Mouse (Mus musculus): ENCODE measurements around the gene Npcd. TPM values are rescaled to one million over a fixed set of nuclear protein-coding genes. Genes with fewer than 3 reads are reported as not detected.

The Npcd gene
- total and polyA plus RNA-seq, 3 experiments: not detected

GRCm38 (mm10) chr15:79764539-79765267 is 69.3 kb downstream of the Npcd start:
- Histone ChIP-seq H3K4me1 (ENCODE audit: insufficient read depth, low read depth, low read length) (peaks cover 6% of the 10 kb centered on the region; the same call in 1 of the 2 replicates), H3K27me3 (ENCODE audit: insufficient read depth, low read length) (no peaks in the 10 kb centered on the region), H3K36me3 (replicated peaks) (peaks cover 63% of the 10 kb centered on the region), H3K4me3 (ENCODE audit: low read depth, low read length) (no peak overlapping the region), H3K9me3 (replicated peaks) (no peaks in the 10 kb centered on the region)
- TF ChIP-seq POLR2AphosphoS5 (IDR thresholded peaks at IDR 0.05; ENCODE audit: insufficient replicate concordance, low read depth, low read length) (no peak), GATA1 (IDR thresholded peaks at IDR 0.05; ENCODE audit: borderline replicate concordance, low read length) (no peak), TAL1 (conservative IDR thresholded peaks at IDR 0.05; ENCODE audit: low read depth, low read length) (no peak), GATA2 (IDR thresholded peaks at IDR 0.05; ENCODE audit: borderline replicate concordance, low read depth, low read length) (no peak), CTCF (IDR thresholded peaks at IDR 0.05; ENCODE audit: low read depth, low read length) (no peak)
- no peak for DNase-seq (ENCODE audit: low spot score)
- no peak for ATAC-seq (ENCODE audit: extremely low read depth, insufficient number of reproducible peaks, low FRiP score, poor library complexity, severe bottlenecking)

DNA sequence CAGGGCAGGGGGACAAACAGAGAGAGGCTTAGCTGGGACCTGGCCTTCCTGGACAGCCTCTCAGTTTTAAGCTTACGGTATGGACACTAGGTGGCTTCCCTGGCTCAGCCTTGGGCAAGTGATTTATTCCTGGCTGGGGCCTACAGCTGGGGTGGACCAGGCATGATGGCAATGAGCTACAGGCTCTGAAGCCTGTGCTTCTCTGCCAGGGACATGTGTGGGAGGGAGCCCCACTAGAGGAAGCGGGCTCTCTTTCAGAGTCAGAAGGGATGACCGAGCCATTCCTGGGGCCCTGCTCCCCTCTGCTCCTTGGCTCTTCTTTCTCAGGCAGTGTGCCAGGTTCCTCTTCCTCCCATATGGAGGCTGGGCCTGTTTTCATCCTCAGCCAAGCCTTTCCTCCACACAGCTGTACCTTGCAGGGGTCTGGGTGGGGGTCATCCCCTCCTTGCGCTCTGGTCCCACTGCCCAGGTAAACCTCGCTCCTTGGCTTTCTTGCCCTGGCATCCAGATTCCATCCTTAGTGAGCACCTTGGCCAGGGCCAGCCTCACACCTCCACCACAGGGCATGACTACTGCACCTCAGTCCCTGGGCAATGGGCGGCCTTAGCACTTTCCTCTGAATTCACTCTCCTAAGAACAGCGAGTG is 70.3 kb downstream of the Npcd start:
- no peak overlapping the region for H3K4me3 ChIP-seq (ENCODE audit: low read depth, low read length)
- TF ChIP-seq TAL1 (conservative IDR thresholded peaks at IDR 0.05; ENCODE audit: low read depth, low read length): no peak
- peaks cover 60% of the 10 kb centered on the region for H3K36me3 ChIP-seq (replicated peaks)
- DNase-seq (ENCODE audit: low spot score): no peak
- no peak for ATAC-seq (ENCODE audit: extremely low read depth, insufficient number of reproducible peaks, low FRiP score, poor library complexity, severe bottlenecking)
- no peaks in the 10 kb centered on the region for H3K9me3 ChIP-seq (replicated peaks)
- no peaks in the 10 kb centered on the region for H3K27me3 ChIP-seq (ENCODE audit: insufficient read depth, low read length)
- H3K4me1 ChIP-seq (ENCODE audit: insufficient read depth, low read depth, low read length): peaks cover 6% of the 10 kb centered on the region; the same call in 1 of the 2 replicates

GRCm38 (mm10) chr15:79763001-79763400 is 71.0 kb downstream of the Npcd start:
- Histone ChIP-seq H3K36me3 (replicated peaks) (peaks cover 57% of the 10 kb centered on the region), H3K27me3 (ENCODE audit: insufficient read depth, low read length) (no peaks in the 10 kb centered on the region), H3K4me3 (ENCODE audit: low read depth, low read length) (no peak overlapping the region), H3K4me1 (ENCODE audit: insufficient read depth, low read depth, low read length) (no peaks in the 10 kb centered on the region), H3K9me3 (replicated peaks) (no peaks in the 10 kb centered on the region)
- no peak for DNase-seq (ENCODE audit: low spot score)
- no peak for ATAC-seq (ENCODE audit: extremely low read depth, insufficient number of reproducible peaks, low FRiP score, poor library complexity, severe bottlenecking)
- no peak for TF ChIP-seq TAL1 (conservative IDR thresholded peaks at IDR 0.05; ENCODE audit: low read depth, low read length)
- no peak for TF ChIP-seq CTCF (IDR thresholded peaks at IDR 0.05; ENCODE audit: low read depth, low read length)
- TF ChIP-seq GATA1 (IDR thresholded peaks at IDR 0.05; ENCODE audit: borderline replicate concordance, low read length): no peak
- TF ChIP-seq GATA2 (IDR thresholded peaks at IDR 0.05; ENCODE audit: borderline replicate concordance, low read depth, low read length): no peak
- TF ChIP-seq POLR2AphosphoS5 (IDR thresholded peaks at IDR 0.05; ENCODE audit: insufficient replicate concordance, low read depth, low read length): no peak

- ATAC-seq (ENCODE audit: extremely low read depth, insufficient number of reproducible peaks, low FRiP score, poor library complexity, severe bottlenecking): no peak
- H3K4me3 ChIP-seq (ENCODE audit: low read depth, low read length): no peak overlapping the region
Measured at GRCm38 (mm10) chr15:79760956-79761355, 73.1 kb downstream of the Npcd start.

DNA sequence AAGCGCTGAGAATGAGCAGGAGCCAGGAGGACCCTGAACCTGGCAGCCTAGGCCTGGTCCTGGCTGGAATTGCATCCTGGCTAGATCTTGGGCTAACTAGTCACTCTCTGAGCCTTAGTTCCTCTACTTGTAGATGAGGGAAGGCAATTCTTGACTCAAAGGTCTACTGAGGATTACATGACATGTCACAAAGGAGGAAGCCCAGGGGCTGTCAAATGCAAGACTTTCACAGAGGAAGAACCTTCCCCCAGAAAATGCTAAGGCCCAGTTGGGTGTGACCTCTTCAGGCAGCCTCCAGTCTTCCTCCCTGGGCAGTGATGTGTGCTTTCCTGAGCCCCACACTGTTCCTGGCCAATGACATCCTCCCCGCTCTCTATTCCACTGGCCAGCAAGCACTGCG is 76.9 kb downstream of the Npcd start:
- peaks cover 13% of the 10 kb centered on the region for H3K36me3 ChIP-seq (replicated peaks)
- DNase-seq (ENCODE audit: low spot score): no peak
- no peak for ATAC-seq (ENCODE audit: extremely low read depth, insufficient number of reproducible peaks, low FRiP score, poor library complexity, severe bottlenecking)

More at GRCm38 (mm10) chr15:79760956-79761355, 73.1 kb downstream of the Npcd start:
- H3K4me1 ChIP-seq (ENCODE audit: insufficient read depth, low read depth, low read length): no peaks in the 10 kb centered on the region
- no peak for DNase-seq (ENCODE audit: low spot score)
- H3K27me3 ChIP-seq (ENCODE audit: insufficient read depth, low read length): peaks cover 9% of the 10 kb centered on the region; the same call in 1 of the 2 replicates
- no peaks in the 10 kb centered on the region for H3K9me3 ChIP-seq (replicated peaks)
- no peak for TF ChIP-seq GATA2 (IDR thresholded peaks at IDR 0.05; ENCODE audit: borderline replicate concordance, low read depth, low read length)
- no peak for TF ChIP-seq GATA1 (IDR thresholded peaks at IDR 0.05; ENCODE audit: borderline replicate concordance, low read length)
- TF ChIP-seq CTCF (IDR thresholded peaks at IDR 0.05; ENCODE audit: low read depth, low read length): no peak
- no peak for TF ChIP-seq TAL1 (conservative IDR thresholded peaks at IDR 0.05; ENCODE audit: low read depth, low read length)
- TF ChIP-seq POLR2AphosphoS5 (IDR thresholded peaks at IDR 0.05; ENCODE audit: insufficient replicate concordance, low read depth, low read length): no peak
- peaks cover 48% of the 10 kb centered on the region for H3K36me3 ChIP-seq (replicated peaks)

DNA sequence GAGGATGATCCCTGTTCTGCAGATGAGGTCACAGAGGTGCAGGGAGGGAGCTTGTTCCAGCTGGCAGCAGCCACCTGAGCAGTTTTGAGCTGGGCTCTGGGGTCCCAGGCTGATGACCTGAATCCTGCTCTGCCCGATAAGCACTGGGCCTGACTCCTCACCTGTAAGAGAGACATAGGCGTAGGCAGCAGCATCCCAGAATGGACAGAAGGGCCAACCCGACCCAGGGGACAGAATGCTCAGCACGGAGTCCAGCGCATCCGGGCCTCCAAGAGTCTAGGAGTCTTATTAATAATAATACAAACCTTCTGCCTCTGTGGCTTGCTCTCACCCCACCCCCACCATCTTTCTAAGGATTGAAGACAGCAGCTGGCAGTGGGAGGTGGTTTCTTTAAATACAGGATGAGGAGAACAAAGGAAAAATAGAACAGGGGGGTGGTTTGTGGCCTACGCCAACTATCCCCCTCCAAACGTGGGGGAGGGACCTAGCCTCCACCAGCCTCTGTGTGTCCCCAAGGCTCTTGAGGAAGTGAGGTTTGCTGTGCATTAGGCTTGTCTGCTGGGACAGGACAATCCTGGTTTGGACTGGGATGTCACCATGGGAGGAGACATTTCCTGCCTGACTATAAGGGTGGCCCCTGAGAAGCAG is 77.9 kb downstream of the Npcd start:
- Histone ChIP-seq H3K9me3 (replicated peaks) (no peaks in the 10 kb centered on the region), H3K4me3 (ENCODE audit: low read depth, low read length) (no peak overlapping the region), H3K27me3 (ENCODE audit: insufficient read depth, low read length) (peaks cover 39% of the 10 kb centered on the region), H3K36me3 (replicated peaks) (peaks cover 5% of the 10 kb centered on the region), H3K4me1 (ENCODE audit: insufficient read depth, low read depth, low read length) (0 out of 2 replicates have a peak, but pooled peaks cover 9% of the 10 kb centered on the region)
- ATAC-seq (ENCODE audit: extremely low read depth, insufficient number of reproducible peaks, low FRiP score, poor library complexity, severe bottlenecking) (no peak), DNase-seq (ENCODE audit: low spot score) (no peak)
- TF ChIP-seq GATA1 (IDR thresholded peaks at IDR 0.05; ENCODE audit: borderline replicate concordance, low read length): no peak
- no peak for TF ChIP-seq CTCF (IDR thresholded peaks at IDR 0.05; ENCODE audit: low read depth, low read length)
- TF ChIP-seq TAL1 (conservative IDR thresholded peaks at IDR 0.05; ENCODE audit: low read depth, low read length): no peak
- no peak for TF ChIP-seq POLR2AphosphoS5 (IDR thresholded peaks at IDR 0.05; ENCODE audit: insufficient replicate concordance, low read depth, low read length)
- no peak for TF ChIP-seq GATA2 (IDR thresholded peaks at IDR 0.05; ENCODE audit: borderline replicate concordance, low read depth, low read length)

More for the DNA sequence above, 76.9 kb downstream of the Npcd start:
- H3K9me3 ChIP-seq (replicated peaks): no peaks in the 10 kb centered on the region
- peaks cover 33% of the 10 kb centered on the region for H3K27me3 ChIP-seq (ENCODE audit: insufficient read depth, low read length)
- TF ChIP-seq POLR2AphosphoS5 (IDR thresholded peaks at IDR 0.05; ENCODE audit: insufficient replicate concordance, low read depth, low read length) (no peak), TAL1 (conservative IDR thresholded peaks at IDR 0.05; ENCODE audit: low read depth, low read length) (no peak), GATA1 (IDR thresholded peaks at IDR 0.05; ENCODE audit: borderline replicate concordance, low read length) (no peak), CTCF (IDR thresholded peaks at IDR 0.05; ENCODE audit: low read depth, low read length) (no peak), GATA2 (IDR thresholded peaks at IDR 0.05; ENCODE audit: borderline replicate concordance, low read depth, low read length) (no peak)
- H3K4me3 ChIP-seq (ENCODE audit: low read depth, low read length): no peak overlapping the region
- 0 out of 2 replicates have a peak, but pooled peaks cover 6% of the 10 kb centered on the region for H3K4me1 ChIP-seq (ENCODE audit: insufficient read depth, low read depth, low read length)

Data from G1E (cell line).